Mouse (Mus musculus) liver, embryonic 11.5 days (tissue): Measurements from ENCODE around the gene Vgll4. TPM values are rescaled to one million over a fixed set of nuclear protein-coding genes. Genes with fewer than 3 reads are reported as not detected.

Source experiments
- ATAC-seq: fragments of 200-750 bp; cut with Nextera tagmentation; replicated peaks from 2 replicates; pipeline ENCODE4 v1.8.0; 2017; ENCODE audit warnings: moderate number of reproducible peaks, mild to moderate bottlenecking, moderate TSS enrichment, moderate library complexity; ENCODE audit not compliant: low FRiP score
- DNase-seq: peaks from one replicate; pipeline ENCODE4 v3.0.0-alpha.2; 2017; ENCODE audit warnings: low spot score
- H3K27ac ChIP-seq: fragments of 300-500 bp; sonication (generic); 2 replicates; pipeline ENCODE4 v1.5.1; 2014; ENCODE audit warnings: mild to moderate bottlenecking, low read depth, low read length, control low read depth
- H3K27me3 ChIP-seq: fragments of 300-500 bp; sonication (generic); replicated peaks from 2 replicates; pipeline ENCODE4 v1.6.1; 2014; ENCODE audit warnings: low read length, mixed read lengths; ENCODE audit not compliant: control insufficient read depth, insufficient read depth
- H3K36me3 ChIP-seq: fragments of 300-500 bp; sonication (generic); 2 replicates; pipeline ENCODE4 v1.6.1; 2014; ENCODE audit warnings: mild to moderate bottlenecking, low read length, moderate library complexity, mixed read lengths; ENCODE audit not compliant: control insufficient read depth, insufficient read depth
- H3K4me1 ChIP-seq: fragments of 300-500 bp; sonication (generic); replicated peaks from 2 replicates; pipeline ENCODE4 v1.6.1; 2014; ENCODE audit warnings: low read length, mixed read lengths; ENCODE audit not compliant: control insufficient read depth, insufficient read depth
- H3K4me2 ChIP-seq: fragments of 300-500 bp; sonication (generic); 2 replicates; pipeline ENCODE4 v1.6.1; 2014; ENCODE audit warnings: mild to moderate bottlenecking, control low read depth, moderate library complexity
- H3K4me3 ChIP-seq: fragments of 300-500 bp; sonication (generic); 2 replicates; pipeline ENCODE4 v1.5.1; 2014; ENCODE audit warnings: low read depth, low read length, control low read depth
- H3K9ac ChIP-seq: fragments of 300-500 bp; sonication (generic); 2 replicates; pipeline ENCODE4 v1.6.1; 2014; ENCODE audit warnings: low read depth, low read length, control low read depth
- H3K9me3 ChIP-seq: fragments of 300-500 bp; sonication (generic); 2 replicates; pipeline ENCODE4 v1.6.1; 2016; ENCODE audit warnings: low read length, inconsistent platforms, mixed read lengths; ENCODE audit not compliant: control insufficient read depth
- WGBS: fragments of 180-500 bp; shearing (Covaris S2); extraction: QIAGEN DNeasy Blood & Tissue Kit; methylation state at CpG from one replicate; pipeline ENCODE4 v1.1.7; 2014; 5-methylcytosine and 5-hydroxymethylcytosine counted together
- polyA plus RNA-seq: library from polyadenylated mRNA; unstranded; fragments of >200 nt; fragmentation: Nextera tagmentation; extraction: Ambion mirVana; gene quantifications from 2 replicates; pipeline ENCODE4 v1.2.1, GENCODE M21; 2014

Vgll4 gene
- polyA plus RNA-seq, 1 experiment from 2014 or later = 37.8 TPM

DNA sequence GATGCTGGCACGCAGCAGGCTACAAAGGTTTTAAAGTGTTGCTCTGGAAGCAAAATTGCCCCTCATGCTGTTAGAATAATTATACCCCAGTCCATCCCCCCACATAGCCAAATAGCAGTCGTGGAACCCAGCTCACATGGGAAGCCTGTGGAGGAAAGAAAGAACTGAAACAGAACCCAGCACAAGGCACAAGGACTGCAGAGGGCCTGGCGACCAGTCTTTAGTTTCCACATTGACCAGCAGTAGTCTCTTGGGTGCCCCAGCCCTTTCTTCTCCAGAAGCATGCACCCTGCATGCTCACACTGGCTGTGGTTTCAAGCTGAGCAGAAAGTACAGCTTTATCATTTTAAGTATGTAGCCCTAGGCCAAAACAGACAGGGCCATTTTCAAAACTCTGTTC, 127.7 kb downstream of the Vgll4 start:
- Histone ChIP-seq H3K27ac (no peak overlapping the region), H3K27me3 (no peaks in the 10 kb centered on the region), H3K4me3 (no peak overlapping the region), H3K9ac (no peak overlapping the region), H3K4me2 (no peak overlapping the region), H3K36me3 (no peaks in the 10 kb centered on the region), H3K4me1 (peaks cover 7% of the 10 kb centered on the region; the same call in 1 of the 2 replicates), H3K9me3 (peaks cover 2% of the 10 kb centered on the region; the same call in 1 of the 2 replicates)
- DNase-seq = no peak
- 74% methylated on average over 3 of the region's 3 CpGs for WGBS
- no peak for ATAC-seq

DNA sequence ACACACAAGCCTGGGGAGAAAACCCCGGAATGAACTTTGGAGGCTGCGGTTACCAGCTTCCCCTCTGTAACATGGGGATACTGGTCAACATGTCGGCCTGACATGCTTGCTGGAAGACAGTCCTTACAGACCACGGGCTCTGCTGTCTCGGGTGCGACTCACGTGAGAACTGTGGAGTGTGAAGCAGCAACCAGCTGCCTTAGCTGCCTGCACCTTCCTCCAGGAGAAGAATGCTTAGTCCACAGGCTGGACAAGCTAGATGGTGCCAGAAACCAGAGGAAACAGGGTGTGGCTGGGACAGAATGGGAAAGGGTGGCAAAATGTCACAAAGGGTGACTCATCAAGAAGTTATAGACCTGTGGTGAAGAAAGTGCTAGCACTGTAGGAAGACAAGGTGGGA, 129.8 kb downstream of the Vgll4 start:
- no peak overlapping the region for H3K4me2 ChIP-seq
- WGBS = 79% methylated on average over 7 of the region's 7 CpGs
- peaks cover 2% of the 10 kb centered on the region; the same call in 1 of the 2 replicates for H3K9me3 ChIP-seq
- H3K4me1 ChIP-seq = peaks cover 5% of the 10 kb centered on the region; the same call in 1 of the 2 replicates
- no peak overlapping the region for H3K4me3 ChIP-seq
- H3K27ac ChIP-seq = no peak overlapping the region
- no peak overlapping the region for H3K9ac ChIP-seq
- no peak for ATAC-seq
- no peaks in the 10 kb centered on the region for H3K27me3 ChIP-seq
- no peaks in the 10 kb centered on the region for H3K36me3 ChIP-seq
- no peak for DNase-seq

DNA sequence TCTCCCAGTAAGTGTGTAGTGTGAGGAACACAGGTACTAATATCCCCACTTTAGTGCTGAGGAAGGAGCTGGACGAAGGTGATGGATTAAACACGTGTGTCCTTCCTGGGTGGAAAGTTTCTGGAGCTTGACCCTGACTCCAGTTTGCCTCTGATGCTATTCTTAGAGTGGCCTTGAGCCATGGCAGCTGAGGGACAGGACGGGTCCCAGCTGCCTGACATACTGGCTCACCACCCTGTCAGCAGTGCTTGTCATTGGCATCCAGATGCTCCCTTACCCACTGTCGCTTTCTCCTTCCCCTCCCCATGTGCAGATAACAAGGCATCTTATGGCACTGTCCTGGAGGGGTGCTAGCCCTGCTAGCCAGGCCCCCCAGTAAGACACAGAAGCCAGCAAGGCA, 130.9 kb downstream of the Vgll4 start:
- no peak overlapping the region for H3K9ac ChIP-seq
- H3K4me2 ChIP-seq = no peak overlapping the region
- no peak overlapping the region for H3K4me3 ChIP-seq
- WGBS = 78% methylated on average over 4 of the region's 4 CpGs
- H3K36me3 ChIP-seq = no peaks in the 10 kb centered on the region
- no peak overlapping the region for H3K27ac ChIP-seq
- ATAC-seq = no peak
- H3K27me3 ChIP-seq = no peaks in the 10 kb centered on the region
- no peak for DNase-seq
- peaks cover 5% of the 10 kb centered on the region; the same call in 1 of the 2 replicates for H3K4me1 ChIP-seq
- H3K9me3 ChIP-seq = peaks cover 2% of the 10 kb centered on the region; the same call in 1 of the 2 replicates

DNA sequence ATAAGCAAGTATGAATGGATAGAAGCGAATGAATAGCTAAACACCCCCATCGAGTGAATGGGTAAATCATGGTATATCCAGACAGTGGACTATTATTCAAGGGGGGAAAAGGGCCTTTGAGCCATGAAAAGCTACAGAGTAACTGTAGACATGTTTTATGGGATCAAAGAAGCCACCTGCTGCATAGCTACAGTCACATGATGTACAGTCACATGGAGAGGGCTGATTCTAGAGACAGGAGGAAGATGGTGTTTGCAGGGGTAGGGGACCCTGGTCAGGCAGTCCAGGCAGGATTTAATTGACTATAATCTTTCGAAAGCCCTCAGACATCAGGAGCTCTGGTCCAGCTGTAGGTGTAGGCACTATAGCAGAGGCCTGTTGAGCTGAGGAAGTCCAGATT, 133.4 kb downstream of the Vgll4 start:
- H3K36me3 ChIP-seq = no peaks in the 10 kb centered on the region
- WGBS = 80% methylated on average over 3 of the region's 3 CpGs
- no peak for DNase-seq
- ATAC-seq = no peak
- no peaks in the 10 kb centered on the region for H3K27me3 ChIP-seq
- no peak overlapping the region for H3K27ac ChIP-seq
- H3K9ac ChIP-seq = no peak overlapping the region
- H3K9me3 ChIP-seq = no peaks in the 10 kb centered on the region
- no peak overlapping the region for H3K4me2 ChIP-seq
- H3K4me1 ChIP-seq = peaks cover 14% of the 10 kb centered on the region
- H3K4me3 ChIP-seq = no peak overlapping the region

DNA sequence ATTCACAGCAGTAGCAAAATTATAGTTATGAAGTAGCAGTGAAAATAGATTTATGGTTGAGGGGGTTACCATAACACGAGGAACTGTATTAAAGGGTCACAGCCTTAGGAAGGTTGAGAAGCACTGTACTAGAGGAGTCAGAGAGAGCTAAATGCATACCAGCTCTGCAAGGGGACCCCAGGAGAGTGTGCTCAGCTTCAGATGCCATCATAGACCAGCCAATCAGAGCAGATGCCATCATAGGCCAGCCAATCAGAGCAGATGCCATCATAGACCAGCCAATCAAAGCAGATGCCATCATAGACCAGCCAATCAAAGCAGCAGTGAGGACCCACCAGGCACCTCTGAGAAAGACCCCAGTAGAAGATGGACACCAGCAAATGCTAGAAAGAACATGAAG, 134.0 kb downstream of the Vgll4 start:
- no peak overlapping the region for H3K4me2 ChIP-seq
- peaks cover 14% of the 10 kb centered on the region for H3K4me1 ChIP-seq
- ATAC-seq = no peak
- H3K9me3 ChIP-seq = no peaks in the 10 kb centered on the region
- DNase-seq = no peak
- H3K9ac ChIP-seq = no peak overlapping the region
- H3K4me3 ChIP-seq = no peak overlapping the region
- H3K36me3 ChIP-seq = no peaks in the 10 kb centered on the region
- no peak overlapping the region for H3K27ac ChIP-seq
- WGBS = 82% methylated on average over 1 of the region's 1 CpGs
- no peaks in the 10 kb centered on the region for H3K27me3 ChIP-seq

DNA sequence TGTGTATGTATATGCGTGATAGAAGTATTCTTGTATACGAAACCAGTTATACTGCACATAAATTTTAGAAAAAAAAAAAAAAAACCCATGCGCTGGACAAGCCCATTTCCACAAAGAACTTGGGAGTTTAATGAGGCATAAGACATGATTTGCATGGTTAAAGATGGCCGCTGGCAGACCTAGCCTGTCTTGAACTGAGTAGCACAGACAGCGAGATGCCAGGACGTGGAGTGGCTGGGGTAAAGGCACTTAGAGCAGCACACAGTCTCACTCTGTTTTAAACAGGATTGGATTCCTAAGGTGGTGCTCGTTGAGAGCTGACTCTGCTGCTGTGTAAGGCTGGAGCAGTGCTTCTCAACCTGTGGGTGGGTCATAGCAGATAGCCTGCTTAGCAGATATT, 134.4 kb downstream of the Vgll4 start:
- H3K4me2 ChIP-seq = no peak overlapping the region

DNA sequence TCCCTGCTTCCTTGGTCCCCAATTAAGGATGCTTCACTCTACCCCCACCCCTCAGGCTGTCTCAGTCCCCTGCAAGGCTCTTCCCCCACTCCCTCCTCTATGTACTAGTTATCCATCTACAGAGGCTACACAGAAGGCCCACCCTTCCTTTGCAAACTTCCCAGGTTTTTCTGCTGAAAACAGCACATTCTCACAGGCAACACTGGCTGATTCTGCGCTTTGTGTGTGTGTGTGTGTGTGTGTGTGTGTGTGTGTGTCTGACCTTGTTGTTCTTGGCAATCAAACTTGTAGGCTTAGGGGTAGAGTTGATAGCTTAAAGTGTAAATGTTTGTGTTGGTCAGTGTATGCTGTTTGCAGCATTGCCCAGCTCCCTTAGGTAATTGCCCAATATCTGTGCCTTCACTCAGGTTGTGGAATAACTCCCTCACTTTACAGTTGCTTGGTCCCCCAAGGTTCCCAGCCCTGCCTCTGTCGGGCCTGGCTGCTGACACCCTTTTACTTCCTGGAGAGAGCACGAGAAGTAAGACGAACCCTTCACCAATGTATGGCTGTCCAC, 135.9 kb downstream of the Vgll4 start:
- no peak overlapping the region for H3K4me3 ChIP-seq
- no peak overlapping the region for H3K4me2 ChIP-seq
- no peak overlapping the region for H3K27ac ChIP-seq
- H3K4me1 ChIP-seq = peaks cover 9% of the 10 kb centered on the region
- no peak for DNase-seq
- WGBS = 55% methylated on average over 4 of the region's 4 CpGs
- no peak for ATAC-seq
- no peaks in the 10 kb centered on the region for H3K9me3 ChIP-seq
- no peak overlapping the region for H3K9ac ChIP-seq
- no peaks in the 10 kb centered on the region for H3K27me3 ChIP-seq
- H3K36me3 ChIP-seq = no peaks in the 10 kb centered on the region

More for the DNA sequence above, 134.4 kb downstream of the Vgll4 start:
- no peak overlapping the region for H3K27ac ChIP-seq
- ATAC-seq (no peak), DNase-seq (no peak)
- WGBS = 87% methylated on average over 7 of the region's 7 CpGs
- no peak overlapping the region for H3K4me3 ChIP-seq
- H3K9ac ChIP-seq = no peak overlapping the region
- no peaks in the 10 kb centered on the region for H3K9me3 ChIP-seq
- no peaks in the 10 kb centered on the region for H3K36me3 ChIP-seq
- H3K4me1 ChIP-seq = peaks cover 14% of the 10 kb centered on the region
- no peaks in the 10 kb centered on the region for H3K27me3 ChIP-seq

DNA sequence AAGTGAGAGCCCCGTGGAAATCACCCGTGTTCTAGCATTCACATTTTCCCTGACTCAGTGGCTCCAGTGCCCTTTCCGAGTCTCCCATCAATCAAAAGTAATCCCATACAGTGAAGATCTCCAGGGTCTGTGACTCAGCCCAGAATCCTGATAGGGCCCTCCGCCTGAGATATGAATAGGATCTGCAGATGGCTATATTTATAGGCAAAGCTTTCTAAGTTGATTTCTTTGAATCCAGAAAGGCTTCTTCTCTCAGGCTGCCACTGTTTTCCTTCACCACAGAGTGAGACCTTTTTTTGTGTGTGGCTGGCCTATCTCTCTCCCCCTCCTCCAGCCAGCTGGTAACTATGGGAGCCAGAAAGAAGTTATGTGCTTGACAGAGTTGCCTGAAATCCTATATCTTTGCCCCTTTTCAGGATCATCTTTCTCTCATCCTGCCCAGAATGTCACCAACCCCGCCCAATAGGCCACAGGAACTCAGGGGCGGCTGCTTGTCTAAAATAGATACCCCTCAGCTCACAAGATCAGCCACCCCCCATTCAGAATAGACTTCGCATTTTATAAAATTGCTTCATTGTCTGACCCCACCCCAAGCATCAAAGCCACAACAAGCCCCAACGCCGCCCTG, 136.6 kb downstream of the Vgll4 start:
- 69% methylated on average over 9 of the region's 9 CpGs for WGBS
- Histone ChIP-seq H3K9ac (no peak overlapping the region), H3K4me1 (peaks cover 9% of the 10 kb centered on the region), H3K27ac (no peak overlapping the region), H3K27me3 (no peaks in the 10 kb centered on the region), H3K4me3 (no peak overlapping the region), H3K9me3 (no peaks in the 10 kb centered on the region), H3K4me2 (no peak overlapping the region), H3K36me3 (no peaks in the 10 kb centered on the region)
- ATAC-seq = no peak
- no peak for DNase-seq

DNA sequence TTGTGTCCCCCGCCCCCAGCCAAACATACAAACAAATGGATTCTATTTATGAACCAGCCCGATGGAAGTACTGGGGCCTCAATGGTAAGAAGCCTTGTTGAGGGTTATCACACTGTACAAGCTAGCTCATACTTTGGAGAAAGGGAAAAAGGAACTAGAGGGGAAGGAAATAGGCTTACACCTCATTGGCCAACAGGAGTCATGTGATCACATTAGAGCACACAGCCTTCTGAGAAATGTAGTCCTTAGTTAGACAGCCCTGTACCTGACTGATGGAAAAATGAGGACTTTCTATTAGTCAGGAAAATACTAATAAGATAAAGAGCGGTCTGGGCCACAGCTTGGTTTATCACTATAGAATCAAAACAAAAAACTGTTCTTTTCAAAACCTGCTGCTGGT, 138.0 kb downstream of the Vgll4 start:
- 72% methylated on average over 3 of the region's 3 CpGs for WGBS
- no peak for ATAC-seq

More for the DNA sequence above, 138.0 kb downstream of the Vgll4 start:
- Histone ChIP-seq H3K9ac (no peak overlapping the region), H3K4me1 (peaks cover 9% of the 10 kb centered on the region), H3K27me3 (no peaks in the 10 kb centered on the region), H3K27ac (no peak overlapping the region), H3K9me3 (no peaks in the 10 kb centered on the region), H3K36me3 (no peaks in the 10 kb centered on the region), H3K4me2 (no peak overlapping the region), H3K4me3 (no peak overlapping the region)
- DNase-seq = no peak
